Mouse (Mus musculus) adrenal gland, adult (tissue): Measurements from ENCODE around the gene Mastl.

Experiments
- DNase-seq, 2 experiments: peaks; one replicate each; pipeline ENCODE4 v3.0.0; 2022 to 2023; ENCODE audit warnings: low spot score in 1 of 2; ENCODE audit not compliant: inconsistent age in 2 of 2

The Mastl gene

DNA sequence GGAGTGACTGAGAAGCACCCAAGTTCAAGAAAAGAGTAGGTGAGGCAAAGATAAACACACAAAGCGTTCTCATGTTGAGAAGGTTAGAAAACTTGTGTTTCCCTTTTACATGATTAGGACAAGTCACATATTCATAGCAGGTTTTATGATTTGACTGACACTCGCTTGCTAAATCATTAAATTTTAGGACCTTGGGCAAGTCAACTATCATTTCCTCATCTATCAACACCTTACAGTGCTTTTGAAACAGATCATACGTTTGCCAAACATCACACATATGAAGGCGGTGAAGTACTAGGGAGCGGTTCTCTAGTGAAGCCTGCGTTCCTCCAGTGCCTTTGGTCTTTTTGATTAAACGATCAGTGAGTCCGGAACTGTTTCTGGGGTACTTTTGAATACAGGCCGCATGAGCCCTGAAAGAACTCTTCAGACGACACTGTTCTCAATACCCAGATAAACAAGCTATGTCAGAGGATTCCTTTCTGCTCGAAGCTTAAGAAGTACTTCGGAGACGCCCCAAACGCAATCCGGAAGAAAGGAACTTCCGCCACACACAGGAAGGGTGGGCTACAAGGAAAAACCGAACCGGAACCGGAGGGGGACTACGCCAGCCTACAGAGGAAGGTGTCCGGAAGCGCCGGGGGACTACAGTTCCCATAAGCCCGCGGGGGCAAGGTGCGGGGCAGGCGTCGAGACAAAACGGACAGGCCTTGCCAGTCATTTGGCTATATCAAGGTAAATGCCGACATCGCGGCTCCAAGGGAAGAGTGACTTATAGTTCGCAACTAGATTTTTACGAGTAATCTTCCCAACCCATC lies 88.1 kb downstream of the Mastl start, which contains the start of gene Acbd5:
Gene Acbd5, plus strand, starts transcription at position 616 of the 818 bp plus-strand sequence.
- DNase-seq, result peak; percentile 97 to 98
